Mouse (Mus musculus): ENCODE measurements around the gene Cd82. TPM values are rescaled to one million over a fixed set of nuclear protein-coding genes. Genes with fewer than 3 reads are reported as not detected.
A peak's percentile ranks its signal among the peaks of the same experiment; 100 is the strongest.

Cd82 gene
- polyA plus RNA-seq, 1 experiment, result 411 TPM

DNA sequence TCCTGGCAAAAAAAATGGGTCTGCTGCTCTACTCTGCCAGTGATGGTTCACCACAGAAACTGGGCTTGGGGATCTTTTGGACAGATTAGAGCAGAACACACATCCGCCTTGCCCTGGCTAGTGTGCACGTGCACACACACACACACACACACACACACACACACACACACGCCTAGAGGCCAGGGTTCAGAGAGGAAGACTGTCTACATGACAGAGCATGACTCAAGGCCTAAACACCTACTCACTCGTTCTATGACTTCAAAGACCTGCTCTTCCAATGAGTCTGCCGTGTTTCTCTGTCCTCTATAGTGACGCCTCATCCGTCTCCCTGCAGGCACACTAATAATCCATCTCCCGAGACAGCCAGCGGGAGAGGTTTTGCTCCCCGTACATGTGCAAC, 8.6 kb downstream of the Cd82 start:
- Histone ChIP-seq H3K36me3 (ENCODE audit: control insufficient read depth, insufficient read depth) (peaks cover 9% of the 10 kb centered on the region), H3K27me3 (ENCODE audit: control insufficient read depth, insufficient read depth, insufficient read length) (no peaks in the 10 kb centered on the region), H3K79me2 (ENCODE audit: control insufficient read depth, insufficient read depth) (peaks cover 92% of the 10 kb centered on the region), H3K4me3 (no peak overlapping the region), H3ac (ENCODE audit: control insufficient read depth, insufficient read length) (no peak overlapping the region), H3K4me2 (ENCODE audit: low read depth) (peak overlapping the region; percentile 39)
- no peak for TF ChIP-seq MYOD1 (IDR thresholded peaks at IDR 0.05; ENCODE audit: control insufficient read depth in 1 of 3, insufficient read length in 2 of 3, low read depth in 2 of 3)
- no peak for TF ChIP-seq REST (IDR thresholded peaks at IDR 0.05; ENCODE audit: insufficient read depth, insufficient read length)
- no peak for TF ChIP-seq MYOG (IDR thresholded peaks at IDR 0.05; ENCODE audit: control insufficient read depth in 1 of 3, insufficient read depth in 1 of 3, insufficient read length in 2 of 3, low read depth in 2 of 3)
- TF ChIP-seq CEBPB (IDR thresholded peaks at IDR 0.05; ENCODE audit: insufficient read depth, poor library complexity, severe bottlenecking), result no peak
- TF ChIP-seq E2F4 (IDR thresholded peaks at IDR 0.05; ENCODE audit: insufficient read depth), result no peak
- no peak for TF ChIP-seq USF1 (IDR thresholded peaks at IDR 0.05; ENCODE audit: low read depth)
- no peak for TF ChIP-seq POLR2A (IDR thresholded peaks at IDR 0.05; ENCODE audit: insufficient read length, low read depth)
- TF ChIP-seq TCF3 (IDR thresholded peaks at IDR 0.05; ENCODE audit: insufficient read length, low read depth), result no peak
- TF ChIP-seq MAX (IDR thresholded peaks at IDR 0.05; ENCODE audit: low read depth), result no peak

DNA sequence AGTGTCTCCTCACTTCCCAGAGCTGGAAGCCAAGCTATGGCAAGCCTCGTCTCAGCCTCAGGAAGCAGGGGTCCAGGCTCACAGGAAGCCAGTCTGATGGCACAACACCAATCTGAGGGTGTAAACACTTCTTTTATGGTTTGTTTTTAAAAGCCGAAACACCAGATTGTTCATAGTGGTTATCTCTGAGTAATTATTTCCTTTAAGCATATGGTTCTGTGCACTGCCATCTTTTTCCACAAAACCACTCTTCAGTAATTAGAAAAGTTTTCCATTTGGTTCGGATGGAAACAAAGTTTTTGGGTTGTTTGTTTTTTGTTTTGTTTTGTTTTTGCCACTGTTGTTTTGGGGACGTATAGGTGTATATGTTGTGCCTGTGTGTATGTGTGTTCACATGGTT, 9.9 kb downstream of the Cd82 start:
- Histone ChIP-seq H3K79me2 (ENCODE audit: control insufficient read depth, insufficient read depth) (peaks cover 98% of the 10 kb centered on the region), H3K36me3 (ENCODE audit: control insufficient read depth, insufficient read depth) (peaks cover 13% of the 10 kb centered on the region), H3K27me3 (ENCODE audit: control insufficient read depth, insufficient read depth, insufficient read length) (no peaks in the 10 kb centered on the region), H3K4me3 (no peak overlapping the region), H3ac (ENCODE audit: control insufficient read depth, insufficient read length) (no peak overlapping the region), H3K4me2 (ENCODE audit: low read depth) (peak overlapping the region; percentile 53)
- TF ChIP-seq TCF12 (IDR thresholded peaks at IDR 0.05; ENCODE audit: insufficient read depth, poor library complexity, severe bottlenecking) (no peak), POLR2A (IDR thresholded peaks at IDR 0.05; ENCODE audit: insufficient read length, low read depth) (no peak)

DNA sequence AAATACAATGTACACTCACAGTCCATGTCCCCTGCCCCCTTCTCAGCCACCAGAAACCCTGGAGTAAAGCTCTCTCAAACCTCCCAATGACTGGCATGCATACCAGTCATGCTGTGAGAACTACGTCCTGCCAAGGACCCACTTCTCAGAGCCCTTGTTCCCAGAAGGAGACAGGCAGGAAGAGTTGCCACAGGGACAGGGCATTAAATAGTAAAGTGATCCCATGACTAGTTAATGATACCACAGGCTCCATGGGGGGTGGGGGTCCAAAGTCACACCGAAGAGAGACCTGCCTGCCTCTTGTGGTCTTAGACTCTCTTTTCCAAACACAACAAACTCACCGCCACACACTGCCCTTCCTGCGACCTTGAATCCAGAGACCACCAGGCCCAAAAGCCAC, 10.4 kb downstream of the Cd82 start:
- H3K27me3 ChIP-seq (ENCODE audit: control insufficient read depth, insufficient read depth, insufficient read length), result no peaks in the 10 kb centered on the region
- TF ChIP-seq TCF12 (IDR thresholded peaks at IDR 0.05; ENCODE audit: insufficient read depth, poor library complexity, severe bottlenecking) (no peak), MYOD1 (IDR thresholded peaks at IDR 0.05; ENCODE audit: control insufficient read depth in 1 of 3, insufficient read length in 2 of 3, low read depth in 2 of 3) (no peak), POLR2AphosphoS2 (IDR thresholded peaks at IDR 0.05; ENCODE audit: insufficient read length, low read depth) (no peak), CEBPB (IDR thresholded peaks at IDR 0.05; ENCODE audit: insufficient read depth, poor library complexity, severe bottlenecking) (no peak), E2F4 (IDR thresholded peaks at IDR 0.05; ENCODE audit: insufficient read depth) (no peak), POLR2A (IDR thresholded peaks at IDR 0.05; ENCODE audit: insufficient read length, low read depth) (no peak), REST (IDR thresholded peaks at IDR 0.05; ENCODE audit: insufficient read depth, insufficient read length) (no peak), SRF (IDR thresholded peaks at IDR 0.05; ENCODE audit: control insufficient read depth, insufficient read length, low read depth) (no peak), MYOG (IDR thresholded peaks at IDR 0.05; ENCODE audit: control insufficient read depth in 1 of 3, insufficient read depth in 1 of 3, insufficient read length in 2 of 3, low read depth in 2 of 3) (no peak), USF1 (IDR thresholded peaks at IDR 0.05; ENCODE audit: low read depth) (no peak), MAX (IDR thresholded peaks at IDR 0.05; ENCODE audit: low read depth) (no peak), TCF3 (IDR thresholded peaks at IDR 0.05; ENCODE audit: insufficient read length, low read depth) (no peak)
- H3K79me2 ChIP-seq (ENCODE audit: control insufficient read depth, insufficient read depth), result peaks cover 98% of the 10 kb centered on the region
- no peak overlapping the region for H3K4me3 ChIP-seq
- H3K36me3 ChIP-seq (ENCODE audit: control insufficient read depth, insufficient read depth), result peaks cover 13% of the 10 kb centered on the region
- no peak overlapping the region for H3ac ChIP-seq (ENCODE audit: control insufficient read depth, insufficient read length)
- peak overlapping the region; percentile 53 for H3K4me2 ChIP-seq (ENCODE audit: low read depth)

DNA sequence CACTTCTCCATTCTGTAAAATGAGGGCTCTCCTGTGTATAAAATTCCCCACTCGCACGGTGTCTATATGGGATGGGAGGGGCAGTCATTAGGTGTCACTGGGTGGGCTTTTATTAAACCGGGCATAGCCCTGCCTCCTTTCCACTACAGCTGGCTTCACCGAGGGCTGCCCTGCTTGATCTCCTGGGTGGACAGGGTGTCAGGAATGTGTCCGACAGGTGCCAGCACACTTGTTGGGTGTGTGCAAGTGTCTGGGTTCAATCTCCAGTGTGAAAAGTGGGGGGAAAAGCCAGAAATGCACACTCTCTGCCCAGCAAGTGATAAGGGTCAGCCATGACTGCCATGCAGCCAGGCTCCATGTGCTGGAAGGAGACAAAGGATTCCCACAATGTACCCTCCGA, 10.9 kb downstream of the Cd82 start:
- H3ac ChIP-seq (ENCODE audit: control insufficient read depth, insufficient read length), result no peak overlapping the region
- peaks cover 13% of the 10 kb centered on the region for H3K36me3 ChIP-seq (ENCODE audit: control insufficient read depth, insufficient read depth)
- H3K4me2 ChIP-seq (ENCODE audit: low read depth), result peak overlapping the region; percentile 53
- H3K4me3 ChIP-seq, result no peak overlapping the region
- H3K79me2 ChIP-seq (ENCODE audit: control insufficient read depth, insufficient read depth), result peaks cover 95% of the 10 kb centered on the region
- TF ChIP-seq SRF (IDR thresholded peaks at IDR 0.05; ENCODE audit: control insufficient read depth, insufficient read length, low read depth) (no peak), POLR2A (IDR thresholded peaks at IDR 0.05; ENCODE audit: insufficient read length, low read depth) (no peak), MYOG (IDR thresholded peaks at IDR 0.05; ENCODE audit: control insufficient read depth in 1 of 3, insufficient read depth in 1 of 3, insufficient read length in 2 of 3, low read depth in 2 of 3) (peak in 2 of 3 experiments; percentile 80 to 94), TCF12 (IDR thresholded peaks at IDR 0.05; ENCODE audit: insufficient read depth, poor library complexity, severe bottlenecking) (peak; percentile 22), CEBPB (IDR thresholded peaks at IDR 0.05; ENCODE audit: insufficient read depth, poor library complexity, severe bottlenecking) (no peak), MYOD1 (IDR thresholded peaks at IDR 0.05; ENCODE audit: control insufficient read depth in 1 of 3, insufficient read length in 2 of 3, low read depth in 2 of 3) (peak in 2 of 3 experiments; percentile 73 to 76), TCF3 (IDR thresholded peaks at IDR 0.05; ENCODE audit: insufficient read length, low read depth) (peak; percentile 54), POLR2AphosphoS2 (IDR thresholded peaks at IDR 0.05; ENCODE audit: insufficient read length, low read depth) (no peak)
- no peaks in the 10 kb centered on the region for H3K27me3 ChIP-seq (ENCODE audit: control insufficient read depth, insufficient read depth, insufficient read length)

DNA sequence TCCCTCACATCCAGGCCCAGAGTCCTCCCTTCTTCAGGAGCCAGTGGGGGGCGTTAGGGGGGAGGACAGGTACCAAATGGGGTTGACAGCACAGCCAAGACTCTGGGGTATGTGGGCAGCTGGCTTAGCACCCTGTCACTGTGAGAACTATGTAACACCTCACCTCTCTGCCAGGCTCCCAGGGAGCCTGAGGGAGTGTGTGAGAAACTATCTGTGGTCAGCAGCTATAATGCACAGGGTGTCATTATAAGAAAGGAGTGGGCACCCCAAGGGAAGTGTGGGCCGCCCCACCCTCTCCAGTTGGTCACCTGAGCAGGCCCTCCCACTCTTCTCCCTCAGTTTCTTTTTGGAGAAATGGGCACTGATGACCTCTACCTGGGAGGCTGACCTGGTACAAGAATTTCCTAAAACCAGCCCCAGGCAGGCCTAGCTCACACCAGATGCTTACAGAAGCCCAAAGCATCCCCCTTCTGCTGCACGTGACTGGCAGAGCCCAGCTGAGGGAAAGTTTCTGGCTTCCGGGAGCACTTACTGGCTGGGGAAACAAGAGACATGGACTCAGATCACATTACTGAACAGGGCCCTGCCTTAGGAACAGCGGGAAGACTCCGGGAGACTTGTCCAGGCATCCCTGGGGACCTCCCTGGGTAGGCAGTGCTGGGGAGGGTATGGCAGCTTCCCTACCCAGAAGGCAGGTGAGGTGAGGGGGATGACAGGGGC, 11.6 kb downstream of the Cd82 start:
- TF ChIP-seq MYOG (IDR thresholded peaks at IDR 0.05; ENCODE audit: control insufficient read depth in 1 of 3, insufficient read depth in 1 of 3, insufficient read length in 2 of 3, low read depth in 2 of 3) (peak in 1 of 3 experiments; percentile 56), POLR2A (IDR thresholded peaks at IDR 0.05; ENCODE audit: insufficient read length, low read depth) (peak; percentile 23), USF1 (IDR thresholded peaks at IDR 0.05; ENCODE audit: low read depth) (peak; percentile 82), MYOD1 (IDR thresholded peaks at IDR 0.05; ENCODE audit: control insufficient read depth in 1 of 3, insufficient read length in 2 of 3, low read depth in 2 of 3) (peak in 2 of 3 experiments; percentile 0 to 43), SRF (IDR thresholded peaks at IDR 0.05; ENCODE audit: control insufficient read depth, insufficient read length, low read depth) (no peak), TCF3 (IDR thresholded peaks at IDR 0.05; ENCODE audit: insufficient read length, low read depth) (no peak), E2F4 (IDR thresholded peaks at IDR 0.05; ENCODE audit: insufficient read depth) (no peak), CEBPB (IDR thresholded peaks at IDR 0.05; ENCODE audit: insufficient read depth, poor library complexity, severe bottlenecking) (no peak)
- no peak overlapping the region for H3ac ChIP-seq (ENCODE audit: control insufficient read depth, insufficient read length)
- H3K4me3 ChIP-seq, result no peak overlapping the region
- no peaks in the 10 kb centered on the region for H3K27me3 ChIP-seq (ENCODE audit: control insufficient read depth, insufficient read depth, insufficient read length)
- H3K36me3 ChIP-seq (ENCODE audit: control insufficient read depth, insufficient read depth), result peaks cover 13% of the 10 kb centered on the region
- H3K79me2 ChIP-seq (ENCODE audit: control insufficient read depth, insufficient read depth), result peaks cover 95% of the 10 kb centered on the region
- peak overlapping the region; percentile 53 for H3K4me2 ChIP-seq (ENCODE audit: low read depth)

Data from myocyte (in vitro differentiated cells).